Mouse (Mus musculus) forebrain, embryonic 16.5 days (tissue): ENCODE results near the gene Clca3b. TPM values are rescaled to one million over a fixed set of nuclear protein-coding genes. Genes with fewer than 3 reads are reported as not detected.

ENCODE experiments used
- polyA plus RNA-seq: library from polyadenylated mRNA; unstranded; fragments of >200 nt; fragmentation: Nextera tagmentation; extraction: Ambion mirVana; gene quantifications from 2 replicates; pipeline ENCODE4 v1.2.1, GENCODE M21; 2015

Gene Clca3b
- polyA plus RNA-seq, 1 experiment from 2014 or later: not detected

Other genes with a start within 250 kb of the Clca3b start
- gene Sh3glb1, start 129.0 kb downstream of the Clca3b start, polyA plus RNA-seq: 93.4 and 106 TPM in 2 replicates
- gene Clca3a1, start 88.4 kb downstream of the Clca3b start, polyA plus RNA-seq: 0.35 and 0.70 TPM in 2 replicates
- gene Clca3a2, start 29.9 kb downstream of the Clca3b start, polyA plus RNA-seq: not detected in 2 replicates
- gene Clca4b, start 83.2 kb upstream of the Clca3b start, polyA plus RNA-seq: not detected in 2 replicates
- not detected in 2 replicates for gene Clca4a, start 125.7 kb upstream of the Clca3b start, polyA plus RNA-seq
- not detected in 2 replicates for gene Clca1, start 183.4 kb upstream of the Clca3b start, polyA plus RNA-seq